In genomic region chr3:69290294-69290693, GRCm38 (mm10) we compare ENCODE assay signal across 9 mouse cellular contexts. TPM values are rescaled to one million over a fixed set of nuclear protein-coding genes. Genes with fewer than 3 reads are reported as not detected.
DNase-seq lines count a peak whose midpoint lies in the region; ATAC-seq and TF ChIP-seq lines count a peak whose summit lies in the region.
"Had no signal": no experiment of that assay in that cellular context is flagged by ENCODE, and none has a peak within 500 bp of the region (broad histone marks: within the 10 kb centered on the region; RNA-seq: fewer than 3 reads in every experiment).

No protein-coding gene starts in this region.

- no peaks in the 10 kb centered on the region for H3K27me3 ChIP-seq in forebrain, embryonic 13.5 days
- no peaks in the 10 kb centered on the region for H3K27me3 ChIP-seq in forebrain, embryonic 11.5 days (ENCODE audit: control insufficient read depth, insufficient read depth, low read length)
- H3K27me3 ChIP-seq in embryonic facial prominence, embryonic 15.5 days, result 0 out of 2 replicates have a peak, but pooled peaks cover 3% of the 10 kb centered on the region
- no peaks in the 10 kb centered on the region for H3K27me3 ChIP-seq in neural tube, embryonic 14.5 days (ENCODE audit: control insufficient read depth, insufficient read depth, low read length)
- H3K27me3 ChIP-seq: megakaryocyte, embryonic 14.5 days had no signal

- H3K4me1 ChIP-seq in forebrain, embryonic 13.5 days, result peaks cover 18% of the 10 kb centered on the region
- no peaks in the 10 kb centered on the region for H3K4me1 ChIP-seq in forebrain, embryonic 11.5 days (replicated peaks; ENCODE audit: control insufficient read depth, insufficient read depth, low read length)
- H3K4me1 ChIP-seq in embryonic facial prominence, embryonic 15.5 days, result 0 out of 2 replicates have a peak, but pooled peaks cover 8% of the 10 kb centered on the region
- no peaks in the 10 kb centered on the region for H3K4me1 ChIP-seq in neural tube, embryonic 14.5 days (ENCODE audit: control insufficient read depth, insufficient read depth, low read length)
- H3K4me1 ChIP-seq: megakaryocyte, embryonic 14.5 days had no signal

- DNase-seq in forebrain, embryonic 11.5 days (ENCODE audit: low spot score), result no peak
- peak; percentile 97 for DNase-seq in adipocyte (ENCODE audit: low spot score)
- DNase-seq in heart, postnatal 14 days, result peak; percentile 38 to 51
- peak; percentile 19 to 26 for DNase-seq in left cerebral cortex, adult 2 months (ENCODE audit: extremely low spot score in 1 of 2, low spot score in 2 of 2)
- peak; percentile 2 to 63 for DNase-seq in urinary bladder, postnatal 36 days (ENCODE audit: low spot score in 2 of 2)

- peak overlapping the region; percentile 48 for H3K4me2 ChIP-seq in forebrain, embryonic 13.5 days
- no peak overlapping the region for H3K4me2 ChIP-seq in forebrain, embryonic 11.5 days (ENCODE audit: low read depth, low read length, severe bottlenecking)
- H3K4me2 ChIP-seq in embryonic facial prominence, embryonic 15.5 days (replicated peaks), result peak overlapping the region; percentile 16; the same call in 1 of the 2 replicates
- peak overlapping the region; percentile 12; the same call in 1 of the 2 replicates for H3K4me2 ChIP-seq in neural tube, embryonic 14.5 days (ENCODE audit: low read depth, low read length)

- no peaks in the 10 kb centered on the region for H3K36me3 ChIP-seq in forebrain, embryonic 13.5 days (ENCODE audit: poor library complexity, severe bottlenecking)
- H3K36me3 ChIP-seq in forebrain, embryonic 11.5 days (ENCODE audit: control insufficient read depth, insufficient read depth, low read length), result no peaks in the 10 kb centered on the region
- H3K36me3 ChIP-seq in embryonic facial prominence, embryonic 15.5 days, result no peaks in the 10 kb centered on the region
- H3K36me3 ChIP-seq in neural tube, embryonic 14.5 days (ENCODE audit: control insufficient read depth, insufficient read depth, low read length), result no peaks in the 10 kb centered on the region

- intact Hi-C loops in heart, postnatal 14 days (cut with DNase I), result no loop called here
- intact Hi-C loops in left cerebral cortex, adult 2 months (cut with DNase I), result no loop called here

- no peaks in the 10 kb centered on the region for H3K9me3 ChIP-seq in forebrain, embryonic 13.5 days (replicated peaks)
- no peaks in the 10 kb centered on the region for H3K9me3 ChIP-seq in forebrain, embryonic 11.5 days (ENCODE audit: control insufficient read depth, low read length)
- H3K9me3 ChIP-seq in embryonic facial prominence, embryonic 15.5 days (replicated peaks), result no peaks in the 10 kb centered on the region
- no peaks in the 10 kb centered on the region for H3K9me3 ChIP-seq in neural tube, embryonic 14.5 days (ENCODE audit: control insufficient read depth, low read length)
- H3K9me3 ChIP-seq: megakaryocyte, embryonic 14.5 days had no signal

- peak overlapping the region; percentile 61 for H3K27ac ChIP-seq in forebrain, embryonic 13.5 days
- no peak overlapping the region for H3K27ac ChIP-seq in forebrain, embryonic 11.5 days (ENCODE audit: low read depth, low read length)
- H3K27ac ChIP-seq in embryonic facial prominence, embryonic 15.5 days (replicated peaks), result no peak overlapping the region
- H3K27ac ChIP-seq in left cerebral cortex, adult 2 months, result no peak overlapping the region
- H3K27ac ChIP-seq in neural tube, embryonic 14.5 days (ENCODE audit: low read depth, low read length), result 0 out of 2 replicates have a peak overlapping the region, but pooled peaks have one; percentile 24

- ATAC-seq in forebrain, embryonic 13.5 days, result peak; percentile 84
- no peak for ATAC-seq in forebrain, embryonic 11.5 days (replicated peaks; ENCODE audit: low FRiP score)
- peak; percentile 67; the same call in 1 of the 2 replicates for ATAC-seq in embryonic facial prominence, embryonic 15.5 days (ENCODE audit: insufficient number of reproducible peaks, low FRiP score, low TSS enrichment, low read depth)
- ATAC-seq in neural tube, embryonic 14.5 days (ENCODE audit: low read depth), result peak; percentile 94

- H3K9ac ChIP-seq in forebrain, embryonic 13.5 days, result no peak overlapping the region
- H3K9ac ChIP-seq in forebrain, embryonic 11.5 days (ENCODE audit: low read length), result no peak overlapping the region
- H3K9ac ChIP-seq in embryonic facial prominence, embryonic 15.5 days, result no peak overlapping the region
- no peak overlapping the region for H3K9ac ChIP-seq in neural tube, embryonic 14.5 days (replicated peaks; ENCODE audit: low read depth, low read length)

- TF ChIP-seq CTCF in left cerebral cortex, adult 2 months (IDR thresholded peaks at IDR 0.05), result no peak

- WGBS in forebrain, embryonic 13.5 days, result 40% methylated on average over 7 of the region's 7 CpGs
- 85% methylated on average over 7 of the region's 7 CpGs for WGBS in forebrain, embryonic 11.5 days
- 46% methylated on average over 7 of the region's 7 CpGs for WGBS in embryonic facial prominence, embryonic 15.5 days
- WGBS in neural tube, embryonic 14.5 days, result 43% methylated on average over 7 of the region's 7 CpGs

- no peak overlapping the region; the same call in 1 of the 2 replicates for H3K4me3 ChIP-seq in forebrain, embryonic 13.5 days
- no peak overlapping the region for H3K4me3 ChIP-seq in forebrain, embryonic 11.5 days (ENCODE audit: low read depth, low read length)
- no peak overlapping the region for H3K4me3 ChIP-seq in embryonic facial prominence, embryonic 15.5 days (replicated peaks)
- no peak overlapping the region for H3K4me3 ChIP-seq in left cerebral cortex, adult 2 months
- no peak overlapping the region for H3K4me3 ChIP-seq in neural tube, embryonic 14.5 days (ENCODE audit: low read depth, low read length)
- H3K4me3 ChIP-seq: megakaryocyte, embryonic 14.5 days had no signal

RNA-seq across cellular contexts. Expression of gene Ppm1l, which starts 26.4 kb away (rescaled TPM):
- polyA plus RNA-seq in forebrain, embryonic 13.5 days (2015; fragmentation: Nextera tagmentation; extraction: Ambion mirVana), result 21.1 and 21.4 TPM in 2 replicates
- 16.9 and 17.0 TPM in 2 replicates for polyA plus RNA-seq in forebrain, embryonic 11.5 days (2014; fragmentation: Nextera tagmentation; extraction: Ambion mirVana)
- polyA plus RNA-seq in embryonic facial prominence, embryonic 15.5 days (2015; fragmentation: Nextera tagmentation; extraction: Ambion mirVana), result 7.3 and 9.2 TPM in 2 replicates
- total RNA-seq in heart, postnatal 14 days (2021), result 10 to 100 TPM; 19.6 to 21.2 TPM
- 10 to 100 TPM; 83.4 to 87.6 TPM for total RNA-seq in left cerebral cortex, adult 2 months (2021)
- 23.3 and 31.7 TPM in 2 replicates for polyA plus RNA-seq in neural tube, embryonic 14.5 days (2014; fragmentation: Nextera tagmentation; extraction: Ambion mirVana)

Comparison
In these comparisons a context has a peak if more than half of its experiments do, and no peak if none do; other contexts are left out.
1. H3K27ac ChIP-seq: peak in forebrain, embryonic 13.5 days (single experiment) and neural tube, embryonic 14.5 days (single experiment); none in forebrain, embryonic 11.5 days (single experiment), embryonic facial prominence, embryonic 15.5 days (single experiment) and left cerebral cortex, adult 2 months (single experiment).